Mouse (Mus musculus) embryonic facial prominence, embryonic 15.5 days (tissue): ENCODE measurements around the gene Alcam. TPM values are rescaled to one million over a fixed set of nuclear protein-coding genes. Genes with fewer than 3 reads are reported as not detected.

Experiments
- ATAC-seq: fragments of 200-750 bp; cut with Nextera tagmentation; 2 replicates; pipeline ENCODE4 v1.8.0; 2017; ENCODE audit warnings: low read depth, moderate TSS enrichment; ENCODE audit not compliant: insufficient number of reproducible peaks, low FRiP score, low TSS enrichment
- H3K27ac ChIP-seq: fragments of 300-500 bp; sonication (generic); replicated peaks from 2 replicates; pipeline ENCODE4 v1.5.1; 2015; ENCODE audit warnings: mild to moderate bottlenecking, inconsistent platforms
- H3K27me3 ChIP-seq: fragments of 300-500 bp; sonication (generic); 2 replicates; pipeline ENCODE4 v1.6.1; 2015; ENCODE audit warnings: inconsistent platforms
- H3K36me3 ChIP-seq: fragments of 300-500 bp; sonication (generic); 2 replicates; pipeline ENCODE4 v1.6.1; 2015; ENCODE audit warnings: mild to moderate bottlenecking, inconsistent platforms
- H3K4me1 ChIP-seq: fragments of 300-500 bp; sonication (generic); 2 replicates; pipeline ENCODE4 v1.6.1; 2015; ENCODE audit warnings: inconsistent platforms
- H3K4me2 ChIP-seq: fragments of 300-500 bp; sonication (generic); replicated peaks from 2 replicates; pipeline ENCODE4 v1.6.1; 2015; ENCODE audit warnings: mild to moderate bottlenecking, inconsistent platforms
- H3K4me3 ChIP-seq: fragments of 300-500 bp; sonication (generic); replicated peaks from 2 replicates; pipeline ENCODE4 v1.5.1; 2015; ENCODE audit warnings: mild to moderate bottlenecking, inconsistent platforms
- H3K9ac ChIP-seq: fragments of 300-500 bp; sonication (generic); 2 replicates; pipeline ENCODE4 v1.6.1; 2015; ENCODE audit warnings: inconsistent platforms
- H3K9me3 ChIP-seq: fragments of 300-500 bp; sonication (generic); replicated peaks from 2 replicates; pipeline ENCODE4 v1.6.1; 2016; ENCODE audit warnings: inconsistent platforms
- WGBS: fragments of 180-500 bp; shearing (Covaris S2); methylation state at CpG from one replicate; pipeline ENCODE4 v1.1.7; 2015; 5-methylcytosine and 5-hydroxymethylcytosine counted together
- polyA plus RNA-seq: library from polyadenylated mRNA; unstranded; fragments of >200 nt; fragmentation: Nextera tagmentation; extraction: Ambion mirVana; gene quantifications from 2 replicates; pipeline ENCODE4 v1.2.1, GENCODE M21; 2015

Gene Alcam
- 27.5 and 36.4 TPM in 2 replicates for polyA plus RNA-seq

DNA sequence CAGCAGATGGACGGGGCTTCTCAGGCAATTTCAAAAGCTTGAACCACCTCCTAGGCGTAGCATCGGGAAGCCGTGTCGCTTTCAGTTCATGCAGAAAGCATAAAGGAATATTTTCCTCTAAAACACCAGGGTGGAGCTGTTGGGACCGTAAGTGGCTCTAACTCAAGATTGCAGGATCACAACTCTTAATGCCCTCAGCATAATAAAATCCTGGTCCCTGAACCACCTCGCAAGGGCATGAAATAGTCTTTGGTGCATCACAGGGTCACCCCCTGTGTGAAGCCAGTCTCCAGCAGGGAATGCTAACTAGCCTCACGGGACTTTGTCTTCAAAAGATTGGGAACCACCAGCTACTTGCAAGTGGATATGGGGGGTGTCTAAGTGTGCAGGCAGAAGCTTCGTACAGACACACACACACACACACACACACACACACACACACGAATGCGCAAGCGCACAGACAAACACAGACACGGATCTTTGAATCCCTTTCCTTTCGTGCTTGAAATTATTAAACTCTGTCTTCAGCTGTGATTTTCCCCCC is at the start of gene Alcam:
Gene Alcam (minus strand): TSS at position 104 of the 544 bp plus-strand sequence.
- Histone ChIP-seq H3K27ac (peak within 1 kb of the TSS; percentile 80), H3K27me3 (no peaks in the 10 kb centered on the region), H3K4me2 (peak within 1 kb of the TSS; percentile 83), H3K4me3 (peak within 1 kb of the TSS; percentile 70), H3K4me1 (peaks cover 23% of the 10 kb centered on the region; the same call in 1 of the 2 replicates), H3K9me3 (no peaks in the 10 kb centered on the region), H3K36me3 (no peaks in the 10 kb centered on the region), H3K9ac (peak within 1 kb of the TSS; percentile 12)
- no peak for ATAC-seq
- under 1% methylated on average over 14 of the region's 14 CpGs for WGBS

DNA sequence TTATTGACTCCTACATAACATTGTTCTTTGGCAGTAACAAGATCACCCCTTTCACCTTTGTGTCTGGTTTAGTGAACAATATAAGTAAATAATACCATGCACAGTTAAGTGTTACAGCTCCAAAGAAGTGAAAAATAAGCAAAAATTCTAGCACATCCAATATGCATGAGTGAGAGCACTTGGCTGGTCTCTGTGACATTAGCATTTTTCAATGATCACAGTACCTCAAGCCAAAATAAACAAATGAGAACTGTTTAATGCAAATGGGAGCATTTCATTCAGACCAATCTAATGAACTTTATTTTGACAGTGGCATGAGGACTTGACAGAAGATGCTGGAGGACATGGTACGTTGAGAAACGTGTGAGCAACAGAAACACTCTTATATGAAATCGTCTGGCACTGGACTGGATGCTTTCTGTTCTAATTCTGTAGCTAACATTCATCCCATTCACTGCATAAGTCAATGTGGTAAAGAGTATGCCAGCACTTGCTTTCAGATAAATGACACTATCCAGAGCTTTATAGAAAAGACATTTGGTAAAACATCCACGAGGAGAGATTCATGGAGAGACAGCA is 45.0 kb upstream of the Alcam start:
- Histone ChIP-seq H3K9ac (no peak overlapping the region), H3K9me3 (no peaks in the 10 kb centered on the region), H3K4me2 (no peak overlapping the region), H3K36me3 (no peaks in the 10 kb centered on the region), H3K4me3 (no peak overlapping the region), H3K27me3 (no peaks in the 10 kb centered on the region), H3K4me1 (no peaks in the 10 kb centered on the region), H3K27ac (no peak overlapping the region)
- no peak for ATAC-seq
- WGBS = 69% methylated on average over 4 of the region's 4 CpGs

DNA sequence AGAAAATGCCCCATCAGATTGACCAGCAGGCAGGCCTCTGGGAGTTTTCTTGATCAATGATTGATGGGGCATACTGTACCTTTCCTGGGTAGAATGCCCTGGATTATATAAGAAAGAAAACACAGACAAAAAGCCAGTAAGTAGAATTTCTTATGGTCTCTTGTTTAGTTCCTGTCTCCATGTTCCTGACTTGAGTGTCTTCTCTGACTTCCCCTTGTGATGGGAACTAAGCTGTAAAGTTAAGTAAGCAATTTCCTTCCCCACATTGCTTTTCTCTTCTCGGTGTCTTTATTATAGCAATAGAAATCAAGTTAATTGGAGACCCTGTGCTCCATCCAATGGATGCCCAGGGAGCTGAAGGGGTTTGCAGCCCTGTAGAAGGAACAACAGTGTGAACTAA is 36.7 kb upstream of the Alcam start:
- Histone ChIP-seq H3K4me2 (no peak overlapping the region), H3K4me3 (no peak overlapping the region), H3K9ac (no peak overlapping the region), H3K4me1 (no peaks in the 10 kb centered on the region), H3K9me3 (no peaks in the 10 kb centered on the region), H3K36me3 (no peaks in the 10 kb centered on the region), H3K27me3 (no peaks in the 10 kb centered on the region), H3K27ac (no peak overlapping the region)
- ATAC-seq = no peak
- WGBS = 74% methylated on average over 1 of the region's 1 CpGs

DNA sequence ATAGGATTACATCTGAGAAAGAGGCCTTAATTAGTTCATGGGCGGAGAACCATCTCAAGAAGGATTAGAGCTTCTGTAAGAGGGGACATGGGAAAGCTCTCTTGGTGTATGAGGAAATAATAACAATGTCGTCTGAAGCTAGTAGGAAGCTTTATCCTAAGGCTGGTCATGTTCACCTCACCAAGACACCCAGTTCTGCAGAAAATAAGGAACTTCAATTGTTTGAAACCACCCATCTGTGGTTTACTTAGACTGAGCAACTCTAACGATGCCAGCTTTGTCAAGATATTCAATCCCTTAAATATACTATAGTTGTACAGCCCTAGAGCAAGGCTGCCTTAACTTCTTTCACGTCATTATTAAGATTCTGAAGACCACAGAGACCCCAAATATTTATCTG is 20.4 kb upstream of the Alcam start:
- H3K9me3 ChIP-seq = no peaks in the 10 kb centered on the region
- no peak overlapping the region for H3K4me3 ChIP-seq
- no peaks in the 10 kb centered on the region for H3K27me3 ChIP-seq
- no peaks in the 10 kb centered on the region for H3K4me1 ChIP-seq
- H3K4me2 ChIP-seq = no peak overlapping the region
- WGBS = 56% methylated on average over 4 of the region's 4 CpGs
- no peaks in the 10 kb centered on the region for H3K36me3 ChIP-seq
- ATAC-seq = no peak
- no peak overlapping the region for H3K27ac ChIP-seq
- H3K9ac ChIP-seq = no peak overlapping the region

DNA sequence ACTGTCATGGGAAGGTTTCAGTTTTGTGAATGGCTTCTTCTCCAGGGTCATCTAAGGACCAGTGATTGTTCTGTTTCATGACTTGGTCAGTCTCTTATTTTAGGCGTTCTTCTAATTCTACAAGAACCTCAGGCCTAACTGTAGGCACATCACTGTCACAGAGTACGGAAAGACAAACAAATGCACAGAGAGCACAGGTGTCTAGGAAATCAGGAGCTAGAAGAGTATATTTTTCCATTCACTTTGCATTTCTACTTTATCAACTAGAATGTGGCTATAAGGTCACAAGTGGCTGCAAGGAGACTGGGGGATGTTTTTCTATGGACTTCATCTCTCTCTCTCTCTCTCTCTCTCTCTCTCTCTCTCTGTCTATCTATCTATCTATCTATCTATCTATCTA is 19.2 kb upstream of the Alcam start:
- Histone ChIP-seq H3K27ac (no peak overlapping the region), H3K4me3 (no peak overlapping the region), H3K9me3 (no peaks in the 10 kb centered on the region), H3K9ac (no peak overlapping the region), H3K4me2 (no peak overlapping the region), H3K4me1 (no peaks in the 10 kb centered on the region), H3K36me3 (no peaks in the 10 kb centered on the region), H3K27me3 (no peaks in the 10 kb centered on the region)
- no peak for ATAC-seq
- WGBS = 90% methylated on average over 2 of the region's 2 CpGs

DNA sequence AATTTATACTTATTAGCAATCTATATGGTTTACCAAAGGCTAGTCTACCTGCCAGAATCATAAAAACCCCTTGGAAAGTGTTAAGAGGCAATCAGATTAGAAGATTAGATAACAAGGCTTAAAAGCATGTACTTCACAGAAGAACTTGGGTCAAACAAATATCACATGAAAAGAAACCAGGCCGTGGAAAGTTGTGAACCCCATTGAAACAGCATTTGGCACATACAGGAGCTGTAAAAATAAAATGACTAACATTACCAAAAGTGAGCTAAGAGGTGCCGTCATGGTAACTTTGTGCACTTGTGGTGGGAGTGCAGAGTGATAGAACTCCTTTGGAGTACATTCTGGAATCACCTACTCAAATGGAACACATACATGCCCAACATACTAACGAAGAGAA is 18.8 kb upstream of the Alcam start:
- Histone ChIP-seq H3K4me3 (no peak overlapping the region), H3K27ac (no peak overlapping the region), H3K9ac (no peak overlapping the region), H3K27me3 (no peaks in the 10 kb centered on the region), H3K4me1 (no peaks in the 10 kb centered on the region), H3K9me3 (no peaks in the 10 kb centered on the region), H3K4me2 (no peak overlapping the region), H3K36me3 (no peaks in the 10 kb centered on the region)
- WGBS = 82% methylated on average over 3 of the region's 3 CpGs
- no peak for ATAC-seq

DNA sequence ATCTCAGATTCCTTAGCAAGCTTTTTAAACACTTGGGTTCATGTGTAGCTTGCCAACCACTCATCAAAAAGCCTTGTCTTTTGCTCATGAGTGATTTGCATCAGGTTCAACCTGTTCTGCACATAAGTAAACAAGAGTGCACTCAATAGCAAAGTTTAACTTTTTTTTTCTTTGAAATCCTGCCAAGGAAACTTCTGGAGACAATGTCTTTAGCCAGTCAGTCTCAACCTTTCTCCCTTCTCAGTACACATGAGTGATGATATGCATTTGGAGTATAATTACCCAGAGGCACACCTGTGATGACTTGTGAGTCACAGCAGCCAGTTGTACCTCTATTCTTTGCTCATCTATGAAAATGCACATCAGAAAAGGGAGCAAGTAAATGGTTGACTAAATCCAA is 18.2 kb upstream of the Alcam start:
- no peaks in the 10 kb centered on the region for H3K36me3 ChIP-seq
- no peak overlapping the region for H3K4me2 ChIP-seq
- H3K4me1 ChIP-seq = no peaks in the 10 kb centered on the region
- H3K27ac ChIP-seq = no peak overlapping the region
- no peak for ATAC-seq
- H3K9ac ChIP-seq = no peak overlapping the region
- H3K27me3 ChIP-seq = no peaks in the 10 kb centered on the region
- no peaks in the 10 kb centered on the region for H3K9me3 ChIP-seq
- H3K4me3 ChIP-seq = no peak overlapping the region

DNA sequence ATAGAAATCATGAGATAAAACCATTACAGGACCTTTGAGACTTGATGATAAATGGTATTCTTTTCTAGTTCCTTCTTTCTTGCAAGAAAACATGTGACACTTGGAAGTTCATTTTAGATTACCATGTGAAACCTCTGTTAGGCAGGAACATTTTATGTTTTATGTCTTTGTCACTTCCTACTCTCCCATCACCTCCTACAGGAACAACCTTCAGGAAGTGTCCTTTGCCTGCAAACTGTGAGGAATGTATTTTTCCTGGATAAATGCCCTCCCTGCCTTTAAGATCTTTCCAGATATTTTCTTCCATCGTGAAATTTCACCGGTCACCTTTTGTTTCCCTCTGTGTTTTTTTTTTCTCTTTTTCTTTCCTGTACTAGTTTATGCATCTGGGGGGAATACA is 17.0 kb upstream of the Alcam start:
- 78% methylated on average over 2 of the region's 2 CpGs for WGBS
- Histone ChIP-seq H3K4me1 (no peaks in the 10 kb centered on the region), H3K27me3 (no peaks in the 10 kb centered on the region), H3K4me2 (no peak overlapping the region), H3K9me3 (no peaks in the 10 kb centered on the region), H3K4me3 (no peak overlapping the region), H3K27ac (no peak overlapping the region), H3K36me3 (no peaks in the 10 kb centered on the region), H3K9ac (no peak overlapping the region)
- ATAC-seq = no peak

DNA sequence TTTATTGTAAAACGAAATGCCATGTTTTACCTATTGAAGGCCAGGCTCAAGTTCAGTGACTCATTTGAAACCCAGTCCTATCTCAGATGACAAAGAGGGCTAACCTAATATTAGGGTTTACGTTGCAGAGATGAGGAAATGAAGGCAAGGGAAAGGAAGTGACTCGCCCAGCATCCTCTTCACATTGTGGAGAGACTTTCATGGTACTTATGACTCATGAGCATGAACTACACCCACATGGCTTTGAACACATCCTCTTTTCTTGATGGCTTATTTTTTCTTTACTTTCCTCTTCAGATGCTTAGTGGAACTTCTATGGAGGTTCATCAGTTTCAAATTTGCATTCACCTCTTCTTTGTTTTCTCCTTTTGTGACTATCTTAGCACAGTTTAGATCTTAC is 16.4 kb upstream of the Alcam start:
- 73% methylated on average over 3 of the region's 3 CpGs for WGBS
- Histone ChIP-seq H3K36me3 (no peaks in the 10 kb centered on the region), H3K27me3 (no peaks in the 10 kb centered on the region), H3K4me1 (no peaks in the 10 kb centered on the region), H3K4me3 (no peak overlapping the region), H3K9me3 (no peaks in the 10 kb centered on the region), H3K27ac (no peak overlapping the region), H3K9ac (no peak overlapping the region), H3K4me2 (no peak overlapping the region)
- no peak for ATAC-seq

DNA sequence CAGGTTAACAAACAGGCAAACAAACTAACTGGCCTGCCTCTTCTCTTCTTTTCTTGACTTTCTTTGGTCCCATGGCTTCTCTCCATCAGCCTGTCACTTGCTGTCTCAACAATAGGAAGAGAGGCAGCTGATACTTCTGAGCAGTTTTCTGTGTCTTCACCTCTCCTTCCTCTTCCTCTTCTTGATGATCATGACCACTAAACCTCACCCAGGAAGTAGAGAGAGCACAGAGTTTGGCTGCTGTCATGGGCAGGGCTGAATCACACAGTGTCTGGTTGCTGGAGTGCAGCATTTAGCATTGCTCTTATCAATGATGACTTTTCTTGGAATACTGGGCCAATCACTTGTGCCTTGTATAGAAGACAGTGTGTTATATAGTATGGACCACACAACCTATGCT is 14.6 kb upstream of the Alcam start:
- no peaks in the 10 kb centered on the region for H3K9me3 ChIP-seq
- H3K27me3 ChIP-seq = no peaks in the 10 kb centered on the region
- H3K4me3 ChIP-seq = no peak overlapping the region
- H3K27ac ChIP-seq = no peak overlapping the region
- no peak overlapping the region for H3K9ac ChIP-seq
- no peaks in the 10 kb centered on the region for H3K4me1 ChIP-seq
- no peaks in the 10 kb centered on the region for H3K36me3 ChIP-seq
- no peak for ATAC-seq
- no peak overlapping the region for H3K4me2 ChIP-seq

DNA sequence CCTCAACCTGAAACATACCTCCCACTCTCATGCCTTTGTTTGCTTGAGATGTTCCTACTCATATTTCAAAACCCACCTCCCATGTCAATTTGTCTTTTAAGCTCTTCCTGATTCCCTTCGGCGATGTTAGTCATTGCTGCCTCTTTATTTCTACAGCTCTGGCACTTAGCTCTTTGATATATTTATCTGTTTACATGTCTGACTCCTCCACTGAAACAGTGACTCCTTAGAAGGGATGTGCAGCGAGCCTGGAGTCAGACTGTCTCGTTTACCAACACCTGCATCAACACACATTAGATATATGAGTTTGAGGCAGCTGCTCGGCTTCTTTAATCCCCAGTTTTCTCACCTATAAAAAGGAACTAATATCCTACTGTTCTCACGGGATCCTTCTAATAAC is 12.9 kb upstream of the Alcam start:
- 62% methylated on average over 6 of the region's 6 CpGs for WGBS
- H3K9ac ChIP-seq = no peak overlapping the region

DNA sequence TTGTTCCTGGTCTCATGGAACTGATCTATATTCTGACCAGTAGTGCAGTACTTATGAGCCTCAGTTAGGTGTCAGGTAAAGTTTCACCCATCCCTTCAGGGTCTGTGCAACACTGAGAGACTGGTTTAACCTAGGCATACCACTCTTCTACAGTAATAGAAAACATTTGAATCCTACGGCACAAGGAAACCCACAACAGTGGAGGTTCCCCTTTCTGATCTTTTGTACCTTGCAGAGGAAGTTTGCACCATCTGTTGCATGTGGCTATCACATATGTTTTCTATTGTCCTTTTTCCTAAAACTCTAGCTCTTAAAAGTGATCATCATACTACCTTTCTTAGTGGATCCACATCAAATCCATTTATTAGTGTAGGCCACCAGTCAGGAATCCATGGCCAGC is 10.7 kb upstream of the Alcam start:
- no peaks in the 10 kb centered on the region for H3K4me1 ChIP-seq
- no peak overlapping the region for H3K27ac ChIP-seq
- H3K27me3 ChIP-seq = no peaks in the 10 kb centered on the region
- H3K9ac ChIP-seq = no peak overlapping the region
- no peak for ATAC-seq
- WGBS = 63% methylated on average over 1 of the region's 1 CpGs
- no peaks in the 10 kb centered on the region for H3K36me3 ChIP-seq
- no peak overlapping the region for H3K4me2 ChIP-seq
- no peaks in the 10 kb centered on the region for H3K9me3 ChIP-seq
- no peak overlapping the region for H3K4me3 ChIP-seq

More for the DNA sequence above, 12.9 kb upstream of the Alcam start:
- no peaks in the 10 kb centered on the region for H3K4me1 ChIP-seq
- no peak overlapping the region for H3K27ac ChIP-seq
- H3K4me2 ChIP-seq = no peak overlapping the region
- H3K27me3 ChIP-seq = no peaks in the 10 kb centered on the region
- H3K36me3 ChIP-seq = no peaks in the 10 kb centered on the region
- ATAC-seq = no peak
- no peak overlapping the region for H3K4me3 ChIP-seq
- no peaks in the 10 kb centered on the region for H3K9me3 ChIP-seq
